Comparison of ENCODE assay signal across 12 mouse cellular contexts in genomic region chr12:53852432-53852831, GRCm38 (mm10).
"Had no signal": no experiment of that assay in that cellular context is flagged by ENCODE, and none has a peak within 500 bp of the region (broad histone marks: within the 10 kb centered on the region; RNA-seq: fewer than 3 reads in every experiment).

No protein-coding gene starts in this region.

- DNase-seq: retina, postnatal 1 day; right cerebral cortex, adult 18-20 months; right cerebral cortex, postnatal 14 days; right cerebral cortex, postnatal 25 days; right cerebral cortex, postnatal 4 days; spleen, adult 18-20 months; thymus, adult 18-20 months; thymus, adult 2 months; thymus, postnatal 14 days; thymus, postnatal 25 days; thymus, postnatal 36 days; thymus, postnatal 4 days had no signal
